Mouse (Mus musculus): ENCODE measurements at regions not wholly inside any gene's neighbourhood (a gene's known extent, or its start where the extent isn't known, plus 50 kb on each side); places are given as distances from the start of the nearest gene placed in this dataset.

DNA sequence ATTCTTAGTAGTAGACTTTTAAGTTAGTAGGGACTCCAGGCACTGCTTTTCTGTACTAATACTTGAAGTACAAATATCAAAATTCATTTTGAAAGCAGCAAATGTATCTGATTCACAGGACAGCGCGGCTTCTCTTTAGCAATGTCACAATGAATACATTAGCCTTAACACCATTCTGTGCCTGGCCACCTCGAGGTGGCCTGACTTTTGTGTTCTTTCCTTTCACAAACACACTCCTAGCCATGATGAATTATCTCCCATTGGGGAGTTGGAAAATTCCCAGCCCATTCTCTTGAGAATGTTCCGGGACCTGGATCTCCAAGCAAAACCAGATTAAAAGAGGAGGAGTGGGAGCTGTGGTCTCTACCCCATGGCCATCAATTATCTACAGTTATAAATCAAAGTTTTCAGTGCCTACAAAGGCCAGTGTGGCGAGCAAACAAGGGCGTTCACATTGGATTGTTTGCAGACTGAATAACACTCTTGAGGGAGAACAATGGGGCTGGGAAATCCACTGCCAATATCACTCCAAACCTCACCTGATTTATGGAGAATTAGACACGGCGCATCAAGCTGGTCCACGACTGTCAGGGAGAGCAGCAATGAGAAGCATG, 82.7 kb upstream of the Rarb start:
- DNase-seq (ENCODE audit: low read depth, low spot score), result no peak

DNA sequence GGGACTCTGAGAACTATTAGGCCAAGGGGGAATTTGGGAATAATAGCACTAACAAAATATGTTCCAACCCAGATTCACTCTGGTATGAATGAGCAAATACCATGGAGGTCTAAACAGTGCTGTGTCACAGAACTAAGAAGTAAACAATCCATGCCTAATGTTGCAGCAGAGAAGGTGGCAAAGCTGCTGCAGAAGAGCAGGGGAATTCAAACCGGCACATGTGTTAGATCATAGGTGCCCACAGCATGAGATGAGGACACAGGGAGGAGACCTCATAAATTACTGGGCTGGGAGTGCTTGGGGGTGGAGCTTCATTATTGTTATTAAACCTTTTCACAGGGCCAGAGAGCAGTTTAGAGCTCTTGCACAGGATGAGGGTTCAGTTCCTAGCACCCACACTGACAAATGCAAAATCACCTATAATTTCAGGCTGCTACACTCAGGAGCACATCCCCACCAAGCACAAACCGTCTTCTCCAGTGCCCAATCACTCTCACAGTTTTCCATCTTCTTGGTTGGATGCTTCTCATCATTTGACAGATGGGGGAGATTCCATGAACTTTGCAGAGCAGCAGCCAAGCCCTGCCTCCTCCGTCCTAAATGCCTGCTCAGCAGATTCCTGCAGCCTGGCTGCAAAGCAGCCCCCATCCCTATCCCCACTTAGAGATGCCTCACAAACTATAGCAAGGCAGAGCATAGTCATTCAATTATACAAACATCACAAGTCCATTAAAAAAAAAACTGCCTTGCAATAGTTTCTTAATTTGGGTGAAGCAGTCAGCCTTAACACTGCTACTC, 79.0 kb upstream of the Rarb start:
- DNase-seq (ENCODE audit: low read depth, low spot score), result no peak

DNA sequence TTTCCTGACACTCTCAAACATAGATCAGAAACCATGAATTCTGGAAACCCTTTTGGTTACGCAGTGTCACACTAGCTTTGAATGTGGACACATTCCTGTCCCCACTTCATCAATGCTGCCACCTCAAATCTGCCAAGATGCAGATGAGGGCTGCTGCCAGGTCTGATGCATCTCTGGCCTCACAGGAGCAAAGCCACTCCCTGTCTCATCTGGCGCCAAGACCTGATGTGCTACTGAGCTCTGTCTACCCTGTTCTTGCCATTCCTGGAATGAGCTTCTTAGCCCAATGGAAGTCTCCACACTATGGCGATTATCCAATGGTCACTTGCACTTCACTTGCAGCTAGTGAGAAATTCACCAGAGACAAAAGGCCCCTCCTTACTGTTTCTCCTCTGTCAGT, 78.0 kb upstream of the Rarb start:
- no peak for DNase-seq (ENCODE audit: low read depth, low spot score)

DNA sequence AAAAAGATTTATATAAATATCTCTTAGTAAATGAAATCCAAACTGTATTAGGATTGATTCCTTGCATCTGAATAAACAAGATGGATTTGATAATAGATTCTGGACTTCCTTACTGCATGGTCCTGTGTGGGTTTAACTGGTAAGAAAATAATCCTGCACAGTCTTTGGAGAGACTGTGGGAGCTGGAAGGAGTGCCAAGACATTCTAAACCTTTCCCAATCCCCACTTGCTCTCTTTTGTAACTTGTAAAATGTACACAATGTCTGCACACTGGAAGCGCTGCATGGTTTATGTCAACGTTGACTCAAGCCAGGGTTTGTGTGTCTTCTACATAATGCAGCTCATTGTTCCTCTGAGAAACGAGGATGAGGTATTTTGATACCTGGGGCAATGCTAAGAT, 62.3 kb upstream of the Rarb start:
- no peak for DNase-seq (ENCODE audit: low read depth, low spot score)

DNA sequence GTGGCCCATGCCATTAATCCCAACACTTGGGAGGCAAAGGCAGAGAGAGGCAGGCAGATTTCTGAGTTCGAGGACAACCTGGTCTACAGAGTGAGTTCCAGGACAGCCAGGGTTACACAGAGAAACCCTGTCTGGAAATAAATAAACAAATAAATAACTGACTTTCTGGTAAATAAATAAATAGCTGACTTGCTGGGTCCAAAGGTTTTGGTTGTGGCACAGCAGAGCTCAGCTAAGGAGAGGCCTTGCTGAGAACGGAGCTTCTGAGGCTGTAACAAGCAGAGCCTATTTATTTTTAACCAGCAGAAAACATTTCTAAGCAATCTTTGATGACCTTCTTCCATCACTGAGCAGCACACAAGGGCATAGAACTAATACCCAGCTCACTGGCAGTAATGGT, 50.3 kb upstream of the Rarb start:
- no peak for DNase-seq (ENCODE audit: low read depth, low spot score)

Measured in R1 (cell line).